Mouse (Mus musculus): ENCODE results near the gene Ces3a. TPM values are rescaled to one million over a fixed set of nuclear protein-coding genes. Genes with fewer than 3 reads are reported as not detected.
"Not testable (repeated sequence)": the region's sequence is repeated elsewhere in the genome, so short reads cannot be mapped to it uniquely, and the experiment has no call there.

Ces3a gene
- polyA plus RNA-seq, 1 experiment from 2014 or later: not detected

DNA sequence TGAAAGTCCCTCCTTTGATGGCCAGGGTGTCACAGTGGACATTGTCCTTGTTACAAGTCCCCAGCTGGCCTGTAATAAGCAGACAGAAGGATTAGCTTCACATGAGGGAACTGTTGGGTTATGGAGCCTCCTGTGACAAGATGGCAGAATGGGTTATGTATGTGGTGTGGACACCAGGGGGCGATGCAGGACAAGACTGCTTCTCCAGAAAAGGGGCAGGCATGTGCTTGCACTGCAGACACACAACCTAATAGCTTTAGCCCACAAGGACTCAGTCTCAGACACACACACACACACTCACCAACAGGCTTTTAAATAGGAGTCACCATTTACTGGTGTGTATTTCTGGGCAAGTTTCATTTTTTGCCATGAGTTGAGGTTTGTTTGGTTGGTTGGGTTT, 18.4 kb downstream of the Ces3a start:
- Histone ChIP-seq H3K4me2 (replicated peaks; ENCODE audit: low read depth) (no peak overlapping the region), H3K9ac (ENCODE audit: low read depth, low read length) (no peak overlapping the region), H3K36me3 (ENCODE audit: control insufficient read depth, insufficient read depth) (no peaks in the 10 kb centered on the region), H3K27me3 (replicated peaks; ENCODE audit: control insufficient read depth, insufficient read depth, low read length) (no peaks in the 10 kb centered on the region), H3K4me3 (ENCODE audit: low read depth, low read length) (no peak overlapping the region), H3K9me3 (ENCODE audit: control insufficient read depth) (no peaks in the 10 kb centered on the region), H3K27ac (ENCODE audit: low read depth, low read length) (no peak overlapping the region), H3K4me1 (replicated peaks; ENCODE audit: control insufficient read depth, insufficient read depth, low read length) (no peaks in the 10 kb centered on the region)
- peak; percentile 90 for TF ChIP-seq CTCF (IDR thresholded peaks at IDR 0.05; ENCODE audit: low read depth)
- ATAC-seq: 0 out of 2 replicates have a peak, but pooled peaks have one; percentile 28
- WGBS: 20% methylated on average over 1 of the region's 1 CpGs

DNA sequence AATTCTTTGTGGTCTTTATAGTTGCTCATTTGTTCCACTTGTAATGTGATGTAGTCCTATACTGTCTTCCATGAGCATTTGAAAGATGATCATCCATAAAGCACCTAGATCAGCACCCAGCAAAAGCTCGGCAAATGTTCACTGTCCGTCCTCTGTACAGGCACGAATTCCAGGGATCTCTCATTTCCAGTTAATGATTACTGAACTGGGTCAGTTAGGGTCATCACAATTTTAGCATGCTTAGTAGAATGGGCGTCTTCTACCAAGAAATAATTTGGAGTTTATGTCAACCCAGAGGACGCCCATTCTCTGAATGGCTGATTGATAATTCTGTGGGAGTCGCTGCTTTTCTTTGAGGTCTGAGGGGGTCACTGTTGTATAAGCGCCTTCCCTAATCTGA, 19.5 kb downstream of the Ces3a start:
- not testable (repeated sequence) for H3K4me1 ChIP-seq (replicated peaks; ENCODE audit: control insufficient read depth, insufficient read depth, low read length); ATAC-seq; H3K4me2 ChIP-seq (replicated peaks; ENCODE audit: low read depth); H3K36me3 ChIP-seq (ENCODE audit: control insufficient read depth, insufficient read depth); H3K27ac ChIP-seq (ENCODE audit: low read depth, low read length); H3K4me3 ChIP-seq (ENCODE audit: low read depth, low read length); H3K9ac ChIP-seq (ENCODE audit: low read depth, low read length); H3K9me3 ChIP-seq (ENCODE audit: control insufficient read depth); H3K27me3 ChIP-seq (replicated peaks; ENCODE audit: control insufficient read depth, insufficient read depth, low read length)
- WGBS: 44% methylated on average over 7 of the region's 7 CpGs

DNA sequence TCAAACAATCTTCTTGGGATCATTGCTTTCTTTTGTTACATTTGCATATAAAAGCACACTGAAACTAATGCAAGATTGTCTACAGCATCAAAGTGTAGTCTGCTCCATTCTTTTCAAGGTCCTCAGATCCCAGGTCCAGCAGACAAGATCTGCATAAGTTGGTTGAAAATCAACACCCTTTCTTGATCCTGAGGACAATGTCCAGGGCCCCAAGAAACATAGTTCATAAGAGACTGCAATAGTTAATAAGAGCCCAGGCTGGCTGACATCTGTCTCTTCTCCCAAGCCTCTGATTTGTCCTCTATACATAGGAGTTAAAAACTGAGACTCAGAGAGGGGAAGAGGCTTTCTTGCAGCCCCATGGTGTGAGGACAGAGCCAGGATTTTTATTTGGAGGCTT, 20.6 kb downstream of the Ces3a start:
- no peaks in the 10 kb centered on the region for H3K9me3 ChIP-seq (ENCODE audit: control insufficient read depth)
- no peak for ATAC-seq
- H3K4me2 ChIP-seq (replicated peaks; ENCODE audit: low read depth): no peak overlapping the region
- H3K9ac ChIP-seq (ENCODE audit: low read depth, low read length): no peak overlapping the region
- H3K27ac ChIP-seq (ENCODE audit: low read depth, low read length): no peak overlapping the region
- no peaks in the 10 kb centered on the region for H3K36me3 ChIP-seq (ENCODE audit: control insufficient read depth, insufficient read depth)
- H3K27me3 ChIP-seq (replicated peaks; ENCODE audit: control insufficient read depth, insufficient read depth, low read length): no peaks in the 10 kb centered on the region
- no peak overlapping the region for H3K4me3 ChIP-seq (ENCODE audit: low read depth, low read length)
- TF ChIP-seq CTCF (IDR thresholded peaks at IDR 0.05; ENCODE audit: low read depth): no peak
- H3K4me1 ChIP-seq (replicated peaks; ENCODE audit: control insufficient read depth, insufficient read depth, low read length): no peaks in the 10 kb centered on the region

DNA sequence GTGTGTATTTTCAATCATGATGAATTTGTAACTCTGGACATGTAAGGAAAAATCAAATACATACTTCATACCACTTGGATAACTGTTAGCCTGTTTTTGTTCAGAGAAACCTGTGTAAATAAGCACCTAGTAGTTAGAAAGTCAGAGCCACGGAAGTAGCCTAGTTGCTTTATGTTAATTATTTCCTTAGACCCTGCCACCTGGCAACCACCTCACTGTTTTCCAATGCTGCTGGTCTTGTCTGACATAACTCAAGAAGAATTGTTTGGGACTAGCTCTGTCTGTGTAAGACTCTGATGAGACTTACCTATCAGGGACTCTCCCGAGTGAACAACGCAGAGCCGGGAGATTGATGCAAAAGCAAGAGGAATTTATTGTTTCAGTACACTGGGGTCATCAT, 28.2 kb downstream of the Ces3a start:
- Histone ChIP-seq H3K9ac (ENCODE audit: low read depth, low read length) (no peak overlapping the region), H3K27me3 (replicated peaks; ENCODE audit: control insufficient read depth, insufficient read depth, low read length) (no peaks in the 10 kb centered on the region), H3K27ac (ENCODE audit: low read depth, low read length) (no peak overlapping the region), H3K4me2 (replicated peaks; ENCODE audit: low read depth) (no peak overlapping the region), H3K36me3 (ENCODE audit: control insufficient read depth, insufficient read depth) (no peaks in the 10 kb centered on the region), H3K9me3 (ENCODE audit: control insufficient read depth) (no peaks in the 10 kb centered on the region), H3K4me3 (ENCODE audit: low read depth, low read length) (no peak overlapping the region), H3K4me1 (replicated peaks; ENCODE audit: control insufficient read depth, insufficient read depth, low read length) (no peaks in the 10 kb centered on the region)
- 93% methylated on average over 4 of the region's 4 CpGs for WGBS
- ATAC-seq: no peak
- TF ChIP-seq CTCF (IDR thresholded peaks at IDR 0.05; ENCODE audit: low read depth): no peak

DNA sequence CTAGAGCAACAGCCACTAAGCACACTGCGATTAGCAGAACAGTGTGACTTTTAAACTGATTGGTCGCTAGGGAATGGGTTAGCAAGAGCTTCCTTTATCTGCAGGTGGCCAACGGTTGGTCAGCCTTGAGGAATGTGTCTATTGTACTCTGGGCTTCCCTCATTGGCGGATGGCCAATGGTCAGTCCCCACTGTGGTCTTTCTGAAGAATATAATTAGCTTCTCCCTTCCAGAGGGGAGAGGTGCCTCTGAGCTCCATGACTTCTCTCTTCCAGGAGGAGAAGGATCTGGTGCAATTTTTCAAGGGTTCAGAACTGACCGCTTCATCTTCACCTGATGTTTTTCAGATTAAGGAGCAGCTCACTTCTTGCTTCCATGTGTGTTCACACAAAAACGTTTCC, 28.7 kb downstream of the Ces3a start:
- Histone ChIP-seq H3K27ac (ENCODE audit: low read depth, low read length) (no peak overlapping the region), H3K36me3 (ENCODE audit: control insufficient read depth, insufficient read depth) (no peaks in the 10 kb centered on the region), H3K9ac (ENCODE audit: low read depth, low read length) (no peak overlapping the region), H3K4me3 (ENCODE audit: low read depth, low read length) (no peak overlapping the region), H3K27me3 (replicated peaks; ENCODE audit: control insufficient read depth, insufficient read depth, low read length) (no peaks in the 10 kb centered on the region), H3K4me2 (replicated peaks; ENCODE audit: low read depth) (no peak overlapping the region), H3K9me3 (ENCODE audit: control insufficient read depth) (no peaks in the 10 kb centered on the region), H3K4me1 (replicated peaks; ENCODE audit: control insufficient read depth, insufficient read depth, low read length) (no peaks in the 10 kb centered on the region)
- no peak for TF ChIP-seq CTCF (IDR thresholded peaks at IDR 0.05; ENCODE audit: low read depth)
- ATAC-seq: no peak
- WGBS: 77% methylated on average over 6 of the region's 6 CpGs

DNA sequence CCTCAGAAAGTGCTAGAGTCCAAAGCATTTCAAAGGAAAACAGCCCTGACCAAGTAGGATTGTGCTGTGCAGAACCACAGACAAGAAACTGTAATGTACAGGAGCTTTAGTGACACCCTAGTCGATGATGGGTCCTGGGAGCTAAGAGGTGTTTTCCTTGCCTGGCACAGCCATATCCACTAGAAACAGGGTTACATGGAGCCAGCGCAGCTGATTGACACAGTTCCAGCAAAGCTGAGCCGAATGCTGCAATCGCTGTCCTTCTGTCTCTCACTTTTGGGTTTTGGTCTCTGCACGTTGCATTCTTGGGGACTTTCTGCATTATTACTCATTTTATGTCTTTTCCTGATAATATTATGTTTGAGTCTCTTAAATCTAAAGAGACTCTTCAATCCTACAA, 30.2 kb downstream of the Ces3a start:
- no peak for TF ChIP-seq CTCF (IDR thresholded peaks at IDR 0.05; ENCODE audit: low read depth)
- no peak overlapping the region for H3K4me2 ChIP-seq (replicated peaks; ENCODE audit: low read depth)
- 69% methylated on average over 5 of the region's 5 CpGs for WGBS

DNA sequence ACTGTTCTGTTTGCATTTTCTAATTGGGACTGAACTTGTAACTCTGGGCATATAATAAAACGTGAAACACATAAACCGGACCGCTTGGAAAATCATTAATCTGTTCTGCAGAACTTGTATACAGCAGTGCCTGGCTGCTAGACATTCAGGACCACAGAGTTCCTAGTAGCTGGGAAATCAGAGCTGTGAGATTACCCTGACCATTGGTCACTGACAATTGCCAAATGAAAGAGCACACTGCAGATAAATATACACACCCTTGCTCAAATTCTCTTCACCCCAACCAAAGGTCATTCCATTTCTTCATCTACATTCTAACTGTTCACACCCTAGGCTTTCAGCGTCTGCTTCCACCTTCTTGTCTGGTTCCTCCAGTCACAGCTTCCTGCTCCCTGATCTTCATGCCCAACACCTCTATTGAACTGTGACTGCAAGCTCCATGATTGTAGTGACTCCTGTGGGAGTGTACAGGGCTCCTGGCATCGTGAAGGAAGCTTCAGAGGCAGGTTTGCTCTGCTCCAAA, 32.5 kb downstream of the Ces3a start:
- no peak overlapping the region for H3K9ac ChIP-seq (ENCODE audit: low read depth, low read length)
- H3K36me3 ChIP-seq (ENCODE audit: control insufficient read depth, insufficient read depth): no peaks in the 10 kb centered on the region
- WGBS: 24% methylated on average over 5 of the region's 5 CpGs
- no peak overlapping the region for H3K27ac ChIP-seq (ENCODE audit: low read depth, low read length)
- ATAC-seq: no peak
- no peak overlapping the region for H3K4me3 ChIP-seq (ENCODE audit: low read depth, low read length)
- no peak overlapping the region for H3K4me2 ChIP-seq (replicated peaks; ENCODE audit: low read depth)
- no peak for TF ChIP-seq CTCF (IDR thresholded peaks at IDR 0.05; ENCODE audit: low read depth)
- no peaks in the 10 kb centered on the region for H3K9me3 ChIP-seq (ENCODE audit: control insufficient read depth)
- no peaks in the 10 kb centered on the region for H3K4me1 ChIP-seq (replicated peaks; ENCODE audit: control insufficient read depth, insufficient read depth, low read length)
- no peaks in the 10 kb centered on the region for H3K27me3 ChIP-seq (replicated peaks; ENCODE audit: control insufficient read depth, insufficient read depth, low read length)

More for the DNA sequence above, 30.2 kb downstream of the Ces3a start:
- H3K27ac ChIP-seq (ENCODE audit: low read depth, low read length): no peak overlapping the region
- H3K9me3 ChIP-seq (ENCODE audit: control insufficient read depth): no peaks in the 10 kb centered on the region
- H3K4me3 ChIP-seq (ENCODE audit: low read depth, low read length): no peak overlapping the region
- H3K9ac ChIP-seq (ENCODE audit: low read depth, low read length): no peak overlapping the region
- H3K4me1 ChIP-seq (replicated peaks; ENCODE audit: control insufficient read depth, insufficient read depth, low read length): no peaks in the 10 kb centered on the region
- H3K36me3 ChIP-seq (ENCODE audit: control insufficient read depth, insufficient read depth): no peaks in the 10 kb centered on the region
- no peaks in the 10 kb centered on the region for H3K27me3 ChIP-seq (replicated peaks; ENCODE audit: control insufficient read depth, insufficient read depth, low read length)
- no peak for ATAC-seq

All from intestine, postnatal 0 days (tissue).